Mouse (Mus musculus): Measurements from ENCODE around the gene Gm49369. TPM values are rescaled to one million over a fixed set of nuclear protein-coding genes. Genes with fewer than 3 reads are reported as not detected.

Gm49369 gene
- total RNA-seq, 1 experiment, result 17.8 TPM

GRCm38 (mm10) chr7:142375261-142375724 is 7.2 kb downstream of the Gm49369 start:
- H3K4me1 ChIP-seq (ENCODE audit: control insufficient read depth in 2 of 2, insufficient read depth in 2 of 2, low read length in 2 of 2, poor library complexity in 1 of 2), result peaks cover 0 to 8% of the 10 kb centered on the region in 2 experiments; a peak in 2 of 4 replicates
- no peak overlapping the region for H3K9ac ChIP-seq (ENCODE audit: insufficient read depth, low read depth, low read length, poor library complexity, severe bottlenecking)
- no peak overlapping the region for H3K27ac ChIP-seq (ENCODE audit: insufficient read depth, low read depth, low read length, poor library complexity, severe bottlenecking)
- no peak for DNase-seq (ENCODE audit: low read depth, low spot score)
- H3K4me3 ChIP-seq (ENCODE audit: insufficient read depth in 1 of 2, low read depth in 1 of 2, low read length in 2 of 2, poor library complexity in 1 of 2, severe bottlenecking in 1 of 2), result no peak overlapping the region
- H3K36me3 ChIP-seq (ENCODE audit: control insufficient read depth, insufficient read depth, low read length, poor library complexity, severe bottlenecking), result peaks cover 42% of the 10 kb centered on the region
- in situ Hi-C loops (cut with MboI; ENCODE audit: low sequenced_read_pairs in 2 of 2, unreplicated experiment in 2 of 2), result no loop called here
- no peaks in the 10 kb centered on the region for H3K9me3 ChIP-seq (ENCODE audit: control insufficient read depth, insufficient read depth, low read depth, low read length)
- no peak for TF ChIP-seq ZNF384 (IDR thresholded peaks at IDR 0.05; ENCODE audit: low read depth, low read length)
- TF ChIP-seq CHD2 (IDR thresholded peaks at IDR 0.05; ENCODE audit: low read depth, low read length), result no peak

GRCm38 (mm10) chr7:142374413-142375015 is 8.0 kb downstream of the Gm49369 start:
- Histone ChIP-seq H3K4me3 (ENCODE audit: insufficient read depth in 1 of 2, low read depth in 1 of 2, low read length in 2 of 2, poor library complexity in 1 of 2, severe bottlenecking in 1 of 2) (no peak overlapping the region), H3K4me1 (ENCODE audit: control insufficient read depth in 2 of 2, insufficient read depth in 2 of 2, low read length in 2 of 2, poor library complexity in 1 of 2) (peaks cover 0 to 8% of the 10 kb centered on the region in 2 experiments; a peak in 2 of 4 replicates), H3K27ac (ENCODE audit: insufficient read depth, low read depth, low read length, poor library complexity, severe bottlenecking) (no peak overlapping the region), H3K9me3 (ENCODE audit: control insufficient read depth, insufficient read depth, low read depth, low read length) (no peaks in the 10 kb centered on the region), H3K9ac (ENCODE audit: insufficient read depth, low read depth, low read length, poor library complexity, severe bottlenecking) (no peak overlapping the region), H3K36me3 (ENCODE audit: control insufficient read depth, insufficient read depth, low read length, poor library complexity, severe bottlenecking) (peaks cover 34% of the 10 kb centered on the region)
- in situ Hi-C loops (cut with MboI; ENCODE audit: low sequenced_read_pairs in 2 of 2, unreplicated experiment in 2 of 2), result no loop called here
- DNase-seq (ENCODE audit: low read depth, low spot score), result no peak
- TF ChIP-seq HCFC1 (IDR thresholded peaks at IDR 0.05; ENCODE audit: borderline replicate concordance, insufficient read depth, low read length), result no peak
- TF ChIP-seq MAFK (IDR thresholded peaks at IDR 0.05; ENCODE audit: insufficient read depth, low read depth, low read length), result no peak
- TF ChIP-seq ZC3H11A (IDR thresholded peaks at IDR 0.05; ENCODE audit: borderline replicate concordance, low read depth, low read length), result no peak
- no peak for TF ChIP-seq ZNF384 (IDR thresholded peaks at IDR 0.05; ENCODE audit: low read depth, low read length)
- TF ChIP-seq CHD2 (IDR thresholded peaks at IDR 0.05; ENCODE audit: low read depth, low read length), result no peak

GRCm38 (mm10) chr7:142373641-142374412 is 8.6 kb downstream of the Gm49369 start, which contains the start of gene Ifitm10:
Gene Ifitm10, minus strand, starts transcription at chr7:142373753.
- Histone ChIP-seq H3K9ac (ENCODE audit: insufficient read depth, low read depth, low read length, poor library complexity, severe bottlenecking) (no peak within 1 kb of the TSS), H3K27ac (ENCODE audit: insufficient read depth, low read depth, low read length, poor library complexity, severe bottlenecking) (no peak within 1 kb of the TSS), H3K4me3 (ENCODE audit: insufficient read depth in 1 of 2, low read depth in 1 of 2, low read length in 2 of 2, poor library complexity in 1 of 2, severe bottlenecking in 1 of 2) (no peak within 1 kb of the TSS; a peak in 1 of 4 replicates), H3K9me3 (ENCODE audit: control insufficient read depth, insufficient read depth, low read depth, low read length) (no peaks in the 10 kb centered on the region), H3K4me1 (ENCODE audit: control insufficient read depth in 2 of 2, insufficient read depth in 2 of 2, low read length in 2 of 2, poor library complexity in 1 of 2) (peaks cover 0 to 8% of the 10 kb centered on the region in 2 experiments; a peak in 2 of 4 replicates), H3K36me3 (ENCODE audit: control insufficient read depth, insufficient read depth, low read length, poor library complexity, severe bottlenecking) (peaks cover 27% of the 10 kb centered on the region)
- in situ Hi-C loops (cut with MboI; ENCODE audit: low sequenced_read_pairs in 2 of 2, unreplicated experiment in 2 of 2), result no loop called here
- DNase-seq (ENCODE audit: low read depth, low spot score), result no peak
- TF ChIP-seq HCFC1 (IDR thresholded peaks at IDR 0.05; ENCODE audit: borderline replicate concordance, insufficient read depth, low read length) (no peak), ZNF384 (IDR thresholded peaks at IDR 0.05; ENCODE audit: low read depth, low read length) (no peak), MAFK (IDR thresholded peaks at IDR 0.05; ENCODE audit: insufficient read depth, low read depth, low read length) (no peak), ZC3H11A (IDR thresholded peaks at IDR 0.05; ENCODE audit: borderline replicate concordance, low read depth, low read length) (no peak), CHD2 (IDR thresholded peaks at IDR 0.05; ENCODE audit: low read depth, low read length) (no peak)

GRCm38 (mm10) chr7:142373039-142373438 is 9.4 kb downstream of the Gm49369 start:
- Histone ChIP-seq H3K4me1 (ENCODE audit: control insufficient read depth in 2 of 2, insufficient read depth in 2 of 2, low read length in 2 of 2, poor library complexity in 1 of 2) (peaks cover 0 to 8% of the 10 kb centered on the region in 2 experiments; a peak in 2 of 4 replicates), H3K27ac (ENCODE audit: insufficient read depth, low read depth, low read length, poor library complexity, severe bottlenecking) (no peak overlapping the region), H3K9me3 (ENCODE audit: control insufficient read depth, insufficient read depth, low read depth, low read length) (no peaks in the 10 kb centered on the region), H3K36me3 (ENCODE audit: control insufficient read depth, insufficient read depth, low read length, poor library complexity, severe bottlenecking) (peaks cover 22% of the 10 kb centered on the region), H3K4me3 (ENCODE audit: insufficient read depth in 1 of 2, low read depth in 1 of 2, low read length in 2 of 2, poor library complexity in 1 of 2, severe bottlenecking in 1 of 2) (no peak overlapping the region), H3K9ac (ENCODE audit: insufficient read depth, low read depth, low read length, poor library complexity, severe bottlenecking) (no peak overlapping the region)
- TF ChIP-seq ZNF384 (IDR thresholded peaks at IDR 0.05; ENCODE audit: low read depth, low read length) (no peak), MAFK (IDR thresholded peaks at IDR 0.05; ENCODE audit: insufficient read depth, low read depth, low read length) (no peak), CHD2 (IDR thresholded peaks at IDR 0.05; ENCODE audit: low read depth, low read length) (no peak), HCFC1 (IDR thresholded peaks at IDR 0.05; ENCODE audit: borderline replicate concordance, insufficient read depth, low read length) (no peak), ZC3H11A (IDR thresholded peaks at IDR 0.05; ENCODE audit: borderline replicate concordance, low read depth, low read length) (no peak)
- in situ Hi-C loops (cut with MboI; ENCODE audit: low sequenced_read_pairs in 2 of 2, unreplicated experiment in 2 of 2), result no loop called here
- DNase-seq (ENCODE audit: low read depth, low spot score), result no peak

All from ES-E14 (cell line).